Mouse (Mus musculus): ENCODE data around the gene Sp6. TPM values are rescaled to one million over a fixed set of nuclear protein-coding genes. Genes with fewer than 3 reads are reported as not detected.

The Sp6 gene
- total and polyA plus RNA-seq, 3 experiments: 10.1 to 65.5 (median 18.4) TPM

- H3K4me1 ChIP-seq (ENCODE audit: control insufficient read depth in 1 of 2, insufficient read depth in 2 of 2): peaks cover 14 to 68% of the 10 kb centered on the region in 2 experiments
- H3K4me3 ChIP-seq (replicated peaks in 1 of 3; ENCODE audit: low read depth in 2 of 3, low read length in 2 of 3, poor library complexity in 1 of 3): no peak overlapping the region
- peaks cover 45% of the 10 kb centered on the region for H3K79me2 ChIP-seq (replicated peaks; ENCODE audit: control insufficient read depth, extremely low read depth, insufficient read depth, poor library complexity, severe bottlenecking)
- in situ Hi-C loops (cut with MboI; ENCODE audit: low pct_ligation_motif_present, low pct_unique_long_range_greater_than_20kb, low sequenced_read_pairs) (no loop called here), dilution Hi-C loops (cut with MboI; ENCODE audit: extremely low pct_ligation_motif_present, extremely low pct_unique_long_range_greater_than_20kb, low sequenced_read_pairs) (no loop called here)
- H3K9ac ChIP-seq (ENCODE audit: insufficient read depth, low read depth): no peak overlapping the region
- no peak overlapping the region for H3K27ac ChIP-seq (ENCODE audit: insufficient read depth, low read depth)
- TF ChIP-seq ELF1 (IDR thresholded peaks at IDR 0.05; ENCODE audit: low read depth, low read length) (no peak), POLR2AphosphoS2 (IDR thresholded peaks at IDR 0.05; ENCODE audit: low read depth, low read length) (no peak), MAX (IDR thresholded peaks at IDR 0.05; ENCODE audit: low read length) (no peak), CHD2 (IDR thresholded peaks at IDR 0.05; ENCODE audit: low read length) (no peak), TBP (conservative IDR thresholded peaks at IDR 0.05; ENCODE audit: low read depth, low read length) (no peak)
- no peak overlapping the region for H3K4me2 ChIP-seq (ENCODE audit: insufficient read depth, low read depth, poor library complexity, severe bottlenecking)
- no peaks in the 10 kb centered on the region for H3K9me3 ChIP-seq (replicated peaks; ENCODE audit: low read length)
- H3K27me3 ChIP-seq (replicated peaks): no peaks in the 10 kb centered on the region
- peaks cover 0 to 30% of the 10 kb centered on the region in 2 experiments for H3K36me3 ChIP-seq (replicated peaks in 1 of 2; ENCODE audit: control insufficient read depth in 1 of 2, insufficient read depth in 1 of 2, low read length in 1 of 2)
- no peak for DNase-seq (ENCODE audit: extremely low read depth)
Observed at GRCm38 (mm10) chr11:96970341-96970740, 42.9 kb upstream of the Sp6 start.

- dilution Hi-C loops (cut with MboI; ENCODE audit: extremely low pct_ligation_motif_present, extremely low pct_unique_long_range_greater_than_20kb, low sequenced_read_pairs) (no loop called here), in situ Hi-C loops (cut with MboI; ENCODE audit: low pct_ligation_motif_present, low pct_unique_long_range_greater_than_20kb, low sequenced_read_pairs) (no loop called here)
- Histone ChIP-seq H3K4me2 (ENCODE audit: insufficient read depth, low read depth, poor library complexity, severe bottlenecking) (no peak overlapping the region), H3K27ac (ENCODE audit: insufficient read depth, low read depth) (no peak overlapping the region), H3K9ac (ENCODE audit: insufficient read depth, low read depth) (no peak overlapping the region), H3K36me3 (replicated peaks in 1 of 2; ENCODE audit: control insufficient read depth in 1 of 2, insufficient read depth in 1 of 2, low read length in 1 of 2) (peaks cover 0 to 32% of the 10 kb centered on the region in 2 experiments), H3K4me1 (ENCODE audit: control insufficient read depth in 1 of 2, insufficient read depth in 2 of 2) (peaks cover 21 to 62% of the 10 kb centered on the region in 2 experiments), H3K9me3 (replicated peaks; ENCODE audit: low read length) (no peaks in the 10 kb centered on the region), H3K27me3 (replicated peaks) (no peaks in the 10 kb centered on the region), H3K79me2 (replicated peaks; ENCODE audit: control insufficient read depth, extremely low read depth, insufficient read depth, poor library complexity, severe bottlenecking) (peaks cover 52% of the 10 kb centered on the region), H3K4me3 (replicated peaks in 1 of 3; ENCODE audit: low read depth in 2 of 3, low read length in 2 of 3, poor library complexity in 1 of 3) (no peak overlapping the region)
- no peak for DNase-seq (ENCODE audit: extremely low read depth)
- TF ChIP-seq MAFK (IDR thresholded peaks at IDR 0.05; ENCODE audit: insufficient replicate concordance, low read length): no peak
- TF ChIP-seq CTCF (conservative IDR thresholded peaks at IDR 0.05 in 1 of 2, IDR thresholded peaks at IDR 0.05 in 1 of 2; ENCODE audit: low read depth in 2 of 2, low read length in 2 of 2): no peak
- no peak for TF ChIP-seq BHLHE40 (IDR thresholded peaks at IDR 0.05; ENCODE audit: low read depth, low read length)
- no peak for TF ChIP-seq USF2 (conservative IDR thresholded peaks at IDR 0.05; ENCODE audit: low read depth, low read length)
- no peak for TF ChIP-seq USF1 (IDR thresholded peaks at IDR 0.05; ENCODE audit: low read depth, low read length)
- TF ChIP-seq GABPA (IDR thresholded peaks at IDR 0.05; ENCODE audit: insufficient replicate concordance, low read depth, low read length): no peak
- TF ChIP-seq POLR2AphosphoS2 (IDR thresholded peaks at IDR 0.05; ENCODE audit: low read depth, low read length): no peak
- TF ChIP-seq MAZ (IDR thresholded peaks at IDR 0.05; ENCODE audit: low read depth, low read length): no peak
Observed at GRCm38 (mm10) chr11:96972906-96973305, 40.3 kb upstream of the Sp6 start.

GRCm38 (mm10) chr11:96973426-96973964 is 39.7 kb upstream of the Sp6 start:
- H3K9me3 ChIP-seq (replicated peaks; ENCODE audit: low read length): no peaks in the 10 kb centered on the region
- H3K27ac ChIP-seq (ENCODE audit: insufficient read depth, low read depth): no peak overlapping the region
- no peak overlapping the region for H3K4me2 ChIP-seq (ENCODE audit: insufficient read depth, low read depth, poor library complexity, severe bottlenecking)
- in situ Hi-C loops (cut with MboI; ENCODE audit: low pct_ligation_motif_present, low pct_unique_long_range_greater_than_20kb, low sequenced_read_pairs): no loop called here
- no peak for TF ChIP-seq MAFK (IDR thresholded peaks at IDR 0.05; ENCODE audit: insufficient replicate concordance, low read length)
- no peak for TF ChIP-seq TCF12 (IDR thresholded peaks at IDR 0.05; ENCODE audit: low read depth, low read length)
- no peak for TF ChIP-seq CHD2 (IDR thresholded peaks at IDR 0.05; ENCODE audit: low read length)
- TF ChIP-seq ZMIZ1 (IDR thresholded peaks at IDR 0.05; ENCODE audit: low read depth, low read length): no peak
- no peak for TF ChIP-seq MXI1 (IDR thresholded peaks at IDR 0.05; ENCODE audit: low read depth, low read length)
- no peak for DNase-seq (ENCODE audit: extremely low read depth)
- no peak overlapping the region for H3K9ac ChIP-seq (ENCODE audit: insufficient read depth, low read depth)
- H3K27me3 ChIP-seq (replicated peaks): no peaks in the 10 kb centered on the region
- H3K36me3 ChIP-seq (replicated peaks in 1 of 2; ENCODE audit: control insufficient read depth in 1 of 2, insufficient read depth in 1 of 2, low read length in 1 of 2): peaks cover 0 to 32% of the 10 kb centered on the region in 2 experiments
- peaks cover 50% of the 10 kb centered on the region for H3K79me2 ChIP-seq (replicated peaks; ENCODE audit: control insufficient read depth, extremely low read depth, insufficient read depth, poor library complexity, severe bottlenecking)
- H3K4me1 ChIP-seq (ENCODE audit: control insufficient read depth in 1 of 2, insufficient read depth in 2 of 2): peaks cover 17 to 59% of the 10 kb centered on the region in 2 experiments
- dilution Hi-C loops (cut with MboI; ENCODE audit: extremely low pct_ligation_motif_present, extremely low pct_unique_long_range_greater_than_20kb, low sequenced_read_pairs): no loop called here
- H3K4me3 ChIP-seq (replicated peaks in 1 of 3; ENCODE audit: low read depth in 2 of 3, low read length in 2 of 3, poor library complexity in 1 of 3): no peak overlapping the region
